In genomic region chr1:192789828-192790227, GRCm38 (mm10) we compare ENCODE assay signal across 7 mouse cellular contexts. TPM values are rescaled to one million over a fixed set of nuclear protein-coding genes. Genes with fewer than 3 reads are reported as not detected.
DNase-seq lines count a peak whose midpoint lies in the region; ATAC-seq and TF ChIP-seq lines count a peak whose summit lies in the region.

No protein-coding gene starts in this region.

- H3K4me3 ChIP-seq in heart, embryonic 10.5 days: no peak overlapping the region
- no peak overlapping the region for H3K4me3 ChIP-seq in limb, embryonic 11.5 days (ENCODE audit: low read depth, low read length)

- no peak overlapping the region for H3K4me2 ChIP-seq in limb, embryonic 11.5 days (ENCODE audit: low read depth, severe bottlenecking)

- H3K4me1 ChIP-seq in heart, embryonic 10.5 days: peaks cover 40% of the 10 kb centered on the region
- peaks cover 35% of the 10 kb centered on the region for H3K4me1 ChIP-seq in limb, embryonic 11.5 days (ENCODE audit: control insufficient read depth, insufficient read depth, low read length)

- DNase-seq in 3T3-L1 (ENCODE audit: low read depth, low spot score): peak; percentile 63
- DNase-seq in brain, embryonic 14.5 days (ENCODE audit: low read depth): peak; percentile 49
- peak; percentile 68 for DNase-seq in heart, embryonic 10.5 days (ENCODE audit: low spot score)
- peak; percentile 79 for DNase-seq in limb, embryonic 11.5 days (ENCODE audit: low spot score)
- DNase-seq in left cerebral cortex, adult 9 months (ENCODE audit: low spot score in 2 of 2): no peak
- no peak for DNase-seq in right cerebral cortex, adult 2 months (ENCODE audit: low spot score in 2 of 2)
- DNase-seq in adrenal gland, postnatal 25 days: no peak

- no peaks in the 10 kb centered on the region for H3K27me3 ChIP-seq in heart, embryonic 10.5 days (ENCODE audit: insufficient read depth, poor library complexity, severe bottlenecking)
- H3K27me3 ChIP-seq in limb, embryonic 11.5 days (ENCODE audit: control insufficient read depth, insufficient read depth, low read length): no peaks in the 10 kb centered on the region

- H3K36me3 ChIP-seq in heart, embryonic 10.5 days: no peaks in the 10 kb centered on the region
- no peaks in the 10 kb centered on the region for H3K36me3 ChIP-seq in limb, embryonic 11.5 days (ENCODE audit: control insufficient read depth, insufficient read depth, low read length)

- H3K9me3 ChIP-seq in heart, embryonic 10.5 days: no peaks in the 10 kb centered on the region
- no peaks in the 10 kb centered on the region for H3K9me3 ChIP-seq in limb, embryonic 11.5 days (ENCODE audit: control insufficient read depth, low read length)

- WGBS in heart, embryonic 10.5 days: 70% methylated on average over 11 of the region's 11 CpGs
- WGBS in limb, embryonic 11.5 days: 25% methylated on average over 11 of the region's 11 CpGs

- no peak for TF ChIP-seq CTCF in brain, embryonic 14.5 days (IDR thresholded peaks at IDR 0.05; ENCODE audit: borderline replicate concordance, extremely low read depth, insufficient read depth, insufficient read length)

- H3K9ac ChIP-seq in limb, embryonic 11.5 days (ENCODE audit: low read length): no peak overlapping the region

- ATAC-seq in limb, embryonic 11.5 days (ENCODE audit: insufficient number of reproducible peaks, low FRiP score, low TSS enrichment, low read depth): no peak

- TF ChIP-seq POLR2A in brain, embryonic 14.5 days (IDR thresholded peaks at IDR 0.05; ENCODE audit: borderline replicate concordance, extremely low read depth, insufficient read depth, insufficient read length, poor library complexity, severe bottlenecking): no peak

- no peak overlapping the region for H3K27ac ChIP-seq in heart, embryonic 10.5 days
- peak overlapping the region; percentile 65 for H3K27ac ChIP-seq in limb, embryonic 11.5 days (replicated peaks; ENCODE audit: low read depth, low read length)

RNA-seq across cellular contexts. Expression of gene Hhat, which starts 18.8 kb away (rescaled TPM):
- 3.8 TPM in 2 replicates for polyA plus RNA-seq in brain, embryonic 14.5 days (2012; rRNA removed)
- 6.8 and 8.3 TPM in 2 replicates for polyA plus RNA-seq in heart, embryonic 10.5 days (2016; fragmentation: Nextera tagmentation; extraction: Ambion mirVana)
- 12.3 and 16.6 TPM in 2 replicates for polyA plus RNA-seq in limb, embryonic 11.5 days (2014; fragmentation: Nextera tagmentation; extraction: Ambion mirVana)
- total RNA-seq in adrenal gland, postnatal 25 days (2021): 5.7 and 8.3 TPM in 2 replicates

Comparison
In these comparisons a context has a peak if more than half of its experiments do, and no peak if none do; other contexts are left out.
1. DNase-seq: peak in 3T3-L1 (single experiment), brain, embryonic 14.5 days (single experiment), heart, embryonic 10.5 days (single experiment) and limb, embryonic 11.5 days (single experiment); none in left cerebral cortex, adult 9 months (0 of 2), right cerebral cortex, adult 2 months (0 of 2) and adrenal gland, postnatal 25 days (single experiment).